Mouse (Mus musculus) liver, embryonic 14.5 days (tissue): ENCODE measurements around the gene Zc3h12d.

Experiments
- CTCF ChIP-seq: IDR thresholded peaks from 2 replicates; pipeline ENCODE4 v1.5.1; 2016; ENCODE audit warnings: antibody characterized with exemption, low read depth, control low read depth
- EP300 ChIP-seq: IDR thresholded peaks from 2 replicates; pipeline ENCODE4 v1.6.1; 2016; ENCODE audit warnings: antibody characterized with exemption, low read depth

- TF ChIP-seq CTCF (no peak), EP300 (no peak)
Observed at GRCm38 (mm10) chr10:7787319-7787718, 45.0 kb upstream of the Zc3h12d start.
